Mouse (Mus musculus): Measurements from ENCODE around the gene Galnt17. TPM values are rescaled to one million over a fixed set of nuclear protein-coding genes. Genes with fewer than 3 reads are reported as not detected.
A peak's percentile ranks its signal among the peaks of the same experiment; 100 is the strongest.

The Galnt17 gene
- total RNA-seq, 2 experiments from 2014 or later = 36.4 to 38.6 TPM

- no peak for TF ChIP-seq CTCF (IDR thresholded peaks at IDR 0.05)
- Histone ChIP-seq H3K4me3 (no peak overlapping the region), H3K27ac (peak overlapping the region; percentile 51)
- no peak for DNase-seq (ENCODE audit: extremely low spot score in 1 of 2, low spot score in 2 of 2)
- intact Hi-C loops (cut with DNase I) = loop anchor here (10.0 kb wide), 1 partner anchor 151 kb away; no protein-coding TSS in a partner anchor
These were observed 194.3 kb downstream of the Galnt17 start for GRCm38 (mm10) chr5:131113850-131114470.

- H3K27ac ChIP-seq = no peak overlapping the region
- peak; percentile 10 for TF ChIP-seq CTCF (IDR thresholded peaks at IDR 0.05)
- intact Hi-C loops (cut with DNase I) = no loop called here
- H3K4me3 ChIP-seq = no peak overlapping the region
- DNase-seq (ENCODE audit: extremely low spot score in 1 of 2, low spot score in 2 of 2) = no peak
These were observed 201.1 kb downstream of the Galnt17 start for GRCm38 (mm10) chr5:131107188-131107587.

- H3K27ac ChIP-seq = no peak overlapping the region
- no peak for DNase-seq (ENCODE audit: extremely low spot score in 1 of 2, low spot score in 2 of 2)
- no peak for TF ChIP-seq CTCF (IDR thresholded peaks at IDR 0.05)
- intact Hi-C loops (cut with DNase I) = no loop called here
- H3K4me3 ChIP-seq = no peak overlapping the region
These were observed 211.5 kb downstream of the Galnt17 start for GRCm38 (mm10) chr5:131096824-131097223.

GRCm38 (mm10) chr5:131095635-131096034, 212.7 kb downstream of the Galnt17 start:
- intact Hi-C loops (cut with DNase I) = no loop called here
- Histone ChIP-seq H3K27ac (no peak overlapping the region), H3K4me3 (no peak overlapping the region)
- no peak for TF ChIP-seq CTCF (IDR thresholded peaks at IDR 0.05)
- DNase-seq (ENCODE audit: extremely low spot score in 1 of 2, low spot score in 2 of 2) = no peak

- Histone ChIP-seq H3K27ac (no peak overlapping the region), H3K4me3 (no peak overlapping the region)
- DNase-seq (ENCODE audit: extremely low spot score in 1 of 2, low spot score in 2 of 2) = no peak
- intact Hi-C loops (cut with DNase I) = no loop called here
- TF ChIP-seq CTCF (IDR thresholded peaks at IDR 0.05) = no peak
These were observed 213.5 kb downstream of the Galnt17 start for GRCm38 (mm10) chr5:131094771-131095170.

GRCm38 (mm10) chr5:131094138-131094537, 214.2 kb downstream of the Galnt17 start:
- Histone ChIP-seq H3K27ac (no peak overlapping the region), H3K4me3 (no peak overlapping the region)
- DNase-seq (ENCODE audit: extremely low spot score in 1 of 2, low spot score in 2 of 2) = no peak
- intact Hi-C loops (cut with DNase I) = no loop called here
- TF ChIP-seq CTCF (IDR thresholded peaks at IDR 0.05) = no peak

- no peak for TF ChIP-seq CTCF (IDR thresholded peaks at IDR 0.05)
- H3K27ac ChIP-seq = no peak overlapping the region
- intact Hi-C loops (cut with DNase I) = loop anchor here (1.0 to 2.0 kb wide), 2 partner anchors 27 to 179 kb away; no protein-coding TSS in a partner anchor
- no peak overlapping the region for H3K4me3 ChIP-seq
- DNase-seq (ENCODE audit: extremely low spot score in 1 of 2, low spot score in 2 of 2) = peak; percentile 33 to 35
These were observed 218.4 kb downstream of the Galnt17 start for GRCm38 (mm10) chr5:131089876-131090275.

GRCm38 (mm10) chr5:131088866-131089265, 219.4 kb downstream of the Galnt17 start:
- Histone ChIP-seq H3K27ac (no peak overlapping the region), H3K4me3 (no peak overlapping the region)
- intact Hi-C loops (cut with DNase I) = no loop called here
- no peak for DNase-seq (ENCODE audit: extremely low spot score in 1 of 2, low spot score in 2 of 2)
- no peak for TF ChIP-seq CTCF (IDR thresholded peaks at IDR 0.05)

GRCm38 (mm10) chr5:131083072-131083657, 225.1 kb downstream of the Galnt17 start:
- TF ChIP-seq CTCF (IDR thresholded peaks at IDR 0.05) = no peak
- Histone ChIP-seq H3K27ac (peak overlapping the region; percentile 59; the same call in 1 of the 2 replicates), H3K4me3 (0 out of 2 replicates have a peak overlapping the region, but pooled peaks have one; percentile 11)
- intact Hi-C loops (cut with DNase I) = no loop called here
- peak; percentile 30 to 34 for DNase-seq (ENCODE audit: extremely low spot score in 1 of 2, low spot score in 2 of 2)

- intact Hi-C loops (cut with DNase I) = no loop called here
These were observed 230.6 kb downstream of the Galnt17 start for GRCm38 (mm10) chr5:131077682-131078081.

GRCm38 (mm10) chr5:131075795-131076194, 232.5 kb downstream of the Galnt17 start:
- no peak; the same call in 1 of the 2 replicates for TF ChIP-seq CTCF (IDR thresholded peaks at IDR 0.05)
- intact Hi-C loops (cut with DNase I) = no loop called here
- Histone ChIP-seq H3K27ac (no peak overlapping the region), H3K4me3 (no peak overlapping the region)
- no peak for DNase-seq (ENCODE audit: extremely low spot score in 1 of 2, low spot score in 2 of 2)

More at GRCm38 (mm10) chr5:131077682-131078081, 230.6 kb downstream of the Galnt17 start:
- Histone ChIP-seq H3K4me3 (no peak overlapping the region), H3K27ac (no peak overlapping the region)
- peak; percentile 25 for TF ChIP-seq CTCF (IDR thresholded peaks at IDR 0.05)
- no peak for DNase-seq (ENCODE audit: extremely low spot score in 1 of 2, low spot score in 2 of 2)

GRCm38 (mm10) chr5:131074295-131074694, 234.0 kb downstream of the Galnt17 start:
- intact Hi-C loops (cut with DNase I) = no loop called here
- DNase-seq (ENCODE audit: extremely low spot score in 1 of 2, low spot score in 2 of 2) = no peak
- TF ChIP-seq CTCF (IDR thresholded peaks at IDR 0.05) = no peak
- no peak overlapping the region for H3K27ac ChIP-seq
- H3K4me3 ChIP-seq = no peak overlapping the region
